Mouse (Mus musculus) mouse embryonic stem cell (cell line): ENCODE results near the gene Fyn.

Source experiments
- in situ Hi-C, 2 experiments: fragments of 300-500 bp; cut with MboI; formaldehyde crosslinking; loops; 1 replicate in 1 of 2; 3 replicates in 1 of 2; pipeline ENCODE4 v1.14.3; 2019 to 2020; ENCODE audit warnings: low sequenced_read_pairs in 2 of 2, low pct_unique_long_range_greater_than_20kb in 1 of 2, mixed read lengths in 1 of 2; ENCODE audit not compliant: unreplicated experiment in 1 of 2

Fyn gene

GRCm38 (mm10) chr10:39368572-39369135 is at the start of gene Fyn:
TSS of gene Fyn (plus strand) at chr10:39368855.
- in situ Hi-C loops, result no loop called here

DNA sequence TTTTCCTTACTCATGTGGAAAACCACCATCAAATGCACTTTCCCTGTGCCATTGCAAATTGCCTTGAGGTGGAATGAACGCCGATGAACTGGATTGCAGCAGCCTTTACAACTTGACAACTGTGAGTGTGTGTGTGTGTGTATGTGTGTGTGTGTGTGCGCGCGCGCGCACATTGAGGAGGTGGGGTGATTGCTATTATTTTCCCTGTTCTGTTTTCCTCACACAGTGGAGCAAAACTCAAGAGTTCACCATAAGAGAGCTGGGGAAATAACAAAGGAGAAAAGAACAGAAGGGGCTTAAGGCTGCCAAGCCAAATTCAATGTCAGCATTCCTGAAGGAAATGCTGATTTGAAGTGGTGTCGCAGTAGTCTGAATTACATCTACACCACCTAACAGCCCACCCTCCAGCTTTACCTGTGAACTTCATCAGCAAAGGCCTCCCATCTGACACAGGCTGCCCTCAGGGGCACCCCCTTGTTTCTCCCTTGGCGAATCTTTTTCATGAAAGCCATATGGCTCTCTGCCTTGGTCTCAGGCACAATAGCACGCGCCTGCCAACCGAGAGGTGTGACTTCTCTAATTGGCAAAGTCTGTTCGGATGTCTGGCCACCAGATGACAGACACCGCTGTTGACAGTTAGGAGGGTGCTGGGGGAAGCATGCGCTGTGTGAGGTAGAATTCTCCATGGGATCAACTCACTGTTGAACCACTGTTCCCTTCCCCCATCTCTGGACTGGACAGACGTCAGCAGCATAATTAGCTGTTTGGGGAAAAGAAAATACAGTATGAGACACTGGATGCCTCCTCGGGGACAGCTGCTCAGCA is 47.6 kb upstream of the Fyn start:
- in situ Hi-C loops, result no loop called here

DNA sequence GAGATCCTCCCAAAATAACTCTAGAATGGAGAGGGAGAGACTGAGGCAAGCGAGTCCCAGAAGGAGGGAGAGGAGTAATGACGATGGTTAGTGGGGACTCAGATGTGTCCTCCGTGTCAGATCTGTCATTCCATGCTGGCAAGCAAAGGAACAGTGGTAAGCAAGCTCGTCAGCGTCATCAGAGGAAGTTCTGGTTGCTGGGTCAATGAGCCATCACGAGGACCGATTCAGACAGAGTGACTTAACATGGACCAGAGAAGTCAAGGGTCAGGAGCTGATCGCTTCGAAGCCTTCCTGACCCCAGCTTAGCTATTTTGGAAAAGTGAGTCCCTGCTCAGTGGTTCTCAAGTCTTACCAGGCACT is 47.1 kb upstream of the Fyn start:
- in situ Hi-C loops, result no loop called here

DNA sequence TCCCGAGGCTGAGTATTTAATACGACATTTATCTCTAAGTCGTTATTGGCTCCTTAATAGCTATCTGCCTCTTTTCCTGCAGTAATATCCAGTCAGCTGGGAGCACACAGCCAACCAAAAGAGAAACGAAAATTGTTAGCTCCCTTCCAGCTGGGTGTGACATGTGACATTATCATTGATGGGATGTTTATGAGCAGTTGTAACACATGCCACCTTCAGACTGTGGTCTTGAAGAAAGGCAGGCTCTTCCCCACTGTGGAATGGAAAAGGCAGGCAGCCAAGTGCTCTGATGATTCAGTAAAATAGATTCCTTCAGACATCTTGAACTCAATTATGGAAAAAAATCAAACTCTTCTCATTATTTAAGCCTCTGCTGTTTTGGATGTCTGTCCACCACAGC is 46.5 kb upstream of the Fyn start:
- in situ Hi-C loops, result no loop called here

- in situ Hi-C loops, result no loop called here
These were observed 44.4 kb upstream of the Fyn start for GRCm38 (mm10) chr10:39324291-39324690.

- in situ Hi-C loops, result no loop called here
These were observed 40.0 kb upstream of the Fyn start for GRCm38 (mm10) chr10:39328661-39329060.

DNA sequence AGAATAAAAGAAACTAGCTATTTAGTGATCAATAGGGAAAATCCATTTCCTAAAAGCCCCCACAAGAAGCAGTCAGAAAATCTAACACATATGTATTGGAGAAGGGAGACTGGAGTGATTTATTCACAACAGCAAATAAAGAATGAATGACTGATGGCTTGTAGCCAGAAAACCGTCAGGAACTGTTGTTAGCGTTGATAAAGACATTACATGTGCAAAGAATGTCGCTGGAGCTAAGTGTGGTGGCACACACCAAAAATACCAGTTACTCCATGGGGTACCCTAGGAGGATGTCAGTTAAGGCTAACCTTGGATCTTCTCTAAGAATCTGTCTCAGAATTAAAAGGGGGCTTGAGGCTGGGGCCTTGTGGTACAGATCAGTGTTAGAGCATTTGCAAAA is 34.3 kb upstream of the Fyn start:
- in situ Hi-C loops, result no loop called here

GRCm38 (mm10) chr10:39335880-39336279 is 32.8 kb upstream of the Fyn start:
- in situ Hi-C loops, result no loop called here

- in situ Hi-C loops, result no loop called here
These were observed 29.3 kb upstream of the Fyn start for GRCm38 (mm10) chr10:39339189-39339968.

DNA sequence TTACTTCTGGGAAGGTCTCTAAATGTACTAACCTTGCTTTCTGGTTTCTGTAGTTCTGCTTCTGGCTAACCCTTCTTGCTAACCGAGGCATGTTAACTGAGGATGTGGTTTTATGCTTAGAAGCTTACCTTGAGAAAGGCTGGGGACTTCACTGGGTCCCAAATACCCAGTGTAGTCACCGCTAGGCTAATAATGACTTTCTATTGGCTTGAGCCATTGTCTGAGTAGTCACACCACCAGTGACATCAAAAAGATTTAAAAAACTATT is 28.8 kb upstream of the Fyn start:
- in situ Hi-C loops, result no loop called here

- in situ Hi-C loops, result no loop called here
These were observed 25.1 kb upstream of the Fyn start for GRCm38 (mm10) chr10:39343551-39343950.

- in situ Hi-C loops, result no loop called here
These were observed 22.7 kb upstream of the Fyn start for GRCm38 (mm10) chr10:39345921-39346320.

DNA sequence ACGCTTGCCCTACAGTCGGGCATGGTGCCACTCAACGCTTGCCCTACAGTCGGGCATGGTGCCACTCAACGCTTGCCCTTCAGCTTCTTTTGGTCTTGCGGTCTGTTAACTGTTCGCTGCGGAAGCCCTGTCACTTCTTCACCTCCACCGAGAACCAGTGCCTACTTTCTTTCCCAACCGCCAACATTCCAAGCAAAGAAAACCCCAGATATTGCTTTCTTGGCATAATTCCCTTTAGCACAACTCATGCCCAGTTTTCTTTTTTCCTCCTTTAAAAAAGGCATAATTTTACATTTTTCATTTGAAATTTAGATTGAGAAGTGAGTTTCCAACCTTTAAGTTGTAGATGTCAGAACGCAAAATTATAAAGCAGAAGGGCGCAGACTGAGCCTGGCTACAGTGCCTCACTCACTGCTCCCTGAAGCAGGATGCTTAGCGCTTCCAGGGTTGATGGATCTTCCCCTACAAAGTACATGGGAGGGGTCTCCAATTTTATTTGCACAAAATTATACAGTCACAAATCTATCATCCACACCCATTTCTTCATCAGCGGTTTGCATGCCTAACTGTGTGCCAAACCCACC is 18.8 kb upstream of the Fyn start:
- in situ Hi-C loops, result no loop called here

DNA sequence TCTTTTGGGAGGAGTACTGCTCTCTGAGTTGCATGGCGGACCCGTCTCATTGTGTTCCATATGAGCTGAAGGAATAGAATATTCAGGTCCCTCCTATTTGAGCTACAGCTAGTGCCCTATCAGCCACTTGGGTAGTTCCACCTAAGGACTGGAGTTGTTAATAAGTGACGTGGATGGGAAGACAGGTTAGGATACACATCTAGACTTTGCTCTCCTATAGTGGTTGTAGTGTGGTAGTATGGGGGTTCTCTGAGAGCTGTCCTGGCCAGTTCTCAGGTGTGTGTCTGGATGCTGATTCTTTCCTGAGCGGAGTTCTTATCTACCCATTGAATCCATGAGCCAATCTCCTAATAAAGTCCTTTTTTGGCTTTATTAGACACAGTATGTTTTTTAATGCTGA is 4.5 kb upstream of the Fyn start:
- in situ Hi-C loops, result no loop called here

DNA sequence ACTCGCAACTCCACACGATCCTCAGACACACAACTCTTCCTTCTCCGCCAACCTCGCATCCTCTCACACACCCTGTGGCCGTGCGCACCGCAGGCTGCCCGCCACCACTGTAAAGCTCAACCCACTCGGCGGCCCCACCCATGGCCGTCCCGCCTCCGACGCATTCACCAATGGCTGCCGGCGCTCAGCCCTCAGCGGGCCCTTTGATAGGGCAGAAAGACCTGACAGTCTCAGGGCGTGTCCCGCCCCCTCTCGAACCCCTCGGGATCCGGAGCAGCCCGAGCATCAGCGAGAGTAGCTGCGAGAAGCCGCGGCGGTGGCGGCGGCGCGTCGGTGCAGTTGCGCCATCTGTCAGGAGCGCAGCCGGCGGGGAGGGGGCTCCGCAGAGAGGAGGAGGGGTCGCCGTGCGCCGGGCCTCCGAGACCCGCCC is 862 bp downstream of the Fyn start:
- in situ Hi-C loops, result no loop called here

- in situ Hi-C loops, result no loop called here
These were observed 1.5 kb downstream of the Fyn start for GRCm38 (mm10) chr10:39369977-39370785.

GRCm38 (mm10) chr10:39370786-39371221 is 2.1 kb downstream of the Fyn start:
- in situ Hi-C loops, result no loop called here

- in situ Hi-C loops, result no loop called here
These were observed 2.8 kb downstream of the Fyn start for GRCm38 (mm10) chr10:39371467-39371866.

DNA sequence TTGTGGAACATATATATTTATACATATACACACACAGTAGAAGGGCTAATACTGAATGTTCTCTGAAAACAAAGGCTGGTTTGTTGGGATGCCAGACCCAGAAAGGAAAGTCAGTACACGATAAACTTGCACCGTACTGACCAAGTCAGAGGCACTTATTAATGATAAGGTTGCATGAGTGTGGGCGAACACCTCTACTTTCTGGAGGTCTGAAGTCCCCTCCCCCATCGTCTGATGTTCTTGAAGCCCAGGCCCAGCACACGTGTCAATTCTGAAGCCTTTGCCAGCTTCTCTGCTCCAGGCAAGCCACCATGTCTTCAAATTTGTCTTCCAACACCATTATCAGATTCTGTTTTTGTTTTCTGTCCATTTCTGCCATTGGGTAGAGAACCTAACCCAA is 3.3 kb downstream of the Fyn start:
- in situ Hi-C loops, result no loop called here
